Mouse (Mus musculus) liver, embryonic 11.5 days (tissue): ENCODE results near the gene Tusc2. TPM values are rescaled to one million over a fixed set of nuclear protein-coding genes. Genes with fewer than 3 reads are reported as not detected.

Experiments used
- ATAC-seq: fragments of 200-750 bp; cut with Nextera tagmentation; replicated peaks from 2 replicates; pipeline ENCODE4 v1.8.0; 2017; ENCODE audit warnings: moderate number of reproducible peaks, mild to moderate bottlenecking, moderate TSS enrichment, moderate library complexity; ENCODE audit not compliant: low FRiP score
- DNase-seq: peaks from one replicate; pipeline ENCODE4 v3.0.0-alpha.2; 2017; ENCODE audit warnings: low spot score
- H3K27ac ChIP-seq: fragments of 300-500 bp; sonication (generic); 2 replicates; pipeline ENCODE4 v1.5.1; 2014; ENCODE audit warnings: mild to moderate bottlenecking, low read depth, low read length, control low read depth
- H3K27me3 ChIP-seq: fragments of 300-500 bp; sonication (generic); replicated peaks from 2 replicates; pipeline ENCODE4 v1.6.1; 2014; ENCODE audit warnings: low read length, mixed read lengths; ENCODE audit not compliant: control insufficient read depth, insufficient read depth
- H3K36me3 ChIP-seq: fragments of 300-500 bp; sonication (generic); 2 replicates; pipeline ENCODE4 v1.6.1; 2014; ENCODE audit warnings: mild to moderate bottlenecking, low read length, moderate library complexity, mixed read lengths; ENCODE audit not compliant: control insufficient read depth, insufficient read depth
- H3K4me1 ChIP-seq: fragments of 300-500 bp; sonication (generic); replicated peaks from 2 replicates; pipeline ENCODE4 v1.6.1; 2014; ENCODE audit warnings: low read length, mixed read lengths; ENCODE audit not compliant: control insufficient read depth, insufficient read depth
- H3K4me2 ChIP-seq: fragments of 300-500 bp; sonication (generic); 2 replicates; pipeline ENCODE4 v1.6.1; 2014; ENCODE audit warnings: mild to moderate bottlenecking, control low read depth, moderate library complexity
- H3K4me3 ChIP-seq: fragments of 300-500 bp; sonication (generic); 2 replicates; pipeline ENCODE4 v1.5.1; 2014; ENCODE audit warnings: low read depth, low read length, control low read depth
- H3K9ac ChIP-seq: fragments of 300-500 bp; sonication (generic); 2 replicates; pipeline ENCODE4 v1.6.1; 2014; ENCODE audit warnings: low read depth, low read length, control low read depth
- H3K9me3 ChIP-seq: fragments of 300-500 bp; sonication (generic); 2 replicates; pipeline ENCODE4 v1.6.1; 2016; ENCODE audit warnings: low read length, inconsistent platforms, mixed read lengths; ENCODE audit not compliant: control insufficient read depth
- WGBS: fragments of 180-500 bp; shearing (Covaris S2); extraction: QIAGEN DNeasy Blood & Tissue Kit; methylation state at CpG from one replicate; pipeline ENCODE4 v1.1.7; 2014; 5-methylcytosine and 5-hydroxymethylcytosine counted together
- polyA plus RNA-seq: library from polyadenylated mRNA; unstranded; fragments of >200 nt; fragmentation: Nextera tagmentation; extraction: Ambion mirVana; gene quantifications from 2 replicates; pipeline ENCODE4 v1.2.1, GENCODE M21; 2014

Gene Tusc2
- polyA plus RNA-seq, 1 experiment from 2014 or later, result 62.7 TPM

DNA sequence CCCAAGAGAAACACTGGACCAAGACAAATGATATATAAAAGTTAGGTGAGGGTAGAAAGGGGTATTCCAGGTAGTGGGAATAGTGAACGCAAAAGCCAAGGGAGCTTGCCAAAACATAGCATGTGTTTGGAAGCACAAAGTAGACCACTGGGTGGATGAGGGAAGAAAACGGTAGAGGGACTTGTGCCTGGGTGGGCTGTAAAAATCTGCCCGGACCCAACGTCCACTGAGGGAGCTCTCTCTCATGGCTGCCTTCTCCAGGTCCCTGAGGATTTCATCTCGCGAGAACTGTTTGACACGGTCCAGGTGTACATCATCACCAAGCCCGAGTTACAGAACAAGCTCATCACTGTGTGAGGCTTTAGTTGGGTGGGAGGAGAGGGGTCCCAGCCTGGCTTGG lies 20.3 kb upstream of the Tusc2 start:
- WGBS, result 54% methylated on average over 8 of the region's 8 CpGs
- Histone ChIP-seq H3K27ac (no peak overlapping the region), H3K36me3 (peaks cover 30% of the 10 kb centered on the region), H3K4me3 (peak overlapping the region; percentile 74), H3K4me2 (peak overlapping the region; percentile 97), H3K9ac (peak overlapping the region; percentile 75), H3K4me1 (peaks cover 21% of the 10 kb centered on the region), H3K27me3 (no peaks in the 10 kb centered on the region), H3K9me3 (no peaks in the 10 kb centered on the region)
- DNase-seq (no peak), ATAC-seq (no peak)

DNA sequence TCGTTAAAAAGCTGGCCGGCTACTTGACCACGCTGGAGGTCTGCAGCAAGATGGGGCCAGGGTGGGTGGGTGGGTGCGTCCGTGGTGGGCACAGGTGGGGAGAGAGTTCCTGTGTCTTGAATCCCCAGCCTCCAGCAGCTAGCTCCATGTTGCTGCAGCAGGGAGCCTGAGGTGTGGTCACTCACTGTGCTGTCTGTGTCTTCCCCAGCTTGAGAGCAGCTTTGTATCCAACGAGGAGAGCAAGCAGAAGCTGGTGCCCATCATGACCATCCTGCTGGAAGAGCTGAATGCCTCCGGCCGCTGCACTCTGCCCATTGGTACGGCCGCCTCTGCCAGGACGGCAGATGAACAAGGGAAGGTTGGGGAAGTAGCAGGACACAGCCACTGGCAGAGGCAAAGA lies 19.8 kb upstream of the Tusc2 start:
- peaks cover 24% of the 10 kb centered on the region for H3K36me3 ChIP-seq
- H3K9me3 ChIP-seq, result no peaks in the 10 kb centered on the region
- ATAC-seq (no peak), DNase-seq (no peak)
- 0 out of 2 replicates have a peak overlapping the region, but pooled peaks have one; percentile 74 for H3K4me3 ChIP-seq
- peak overlapping the region; percentile 97; the same call in 1 of the 2 replicates for H3K4me2 ChIP-seq
- peaks cover 20% of the 10 kb centered on the region for H3K4me1 ChIP-seq
- 0 out of 2 replicates have a peak, but pooled peaks cover under 1% of the 10 kb centered on the region for H3K27me3 ChIP-seq
- H3K9ac ChIP-seq, result no peak overlapping the region
- WGBS, result 84% methylated on average over 11 of the region's 11 CpGs
- H3K27ac ChIP-seq, result no peak overlapping the region

GRCm38 (mm10) chr9:107544196-107544700 lies 18.8 kb upstream of the Tusc2 start:
- peaks cover 6% of the 10 kb centered on the region; the same call in 1 of the 2 replicates for H3K27me3 ChIP-seq
- H3K4me1 ChIP-seq, result peaks cover 20% of the 10 kb centered on the region
- H3K9ac ChIP-seq, result no peak overlapping the region
- DNase-seq (no peak), ATAC-seq (no peak)
- no peak overlapping the region for H3K4me2 ChIP-seq
- peaks cover 15% of the 10 kb centered on the region for H3K36me3 ChIP-seq
- no peak overlapping the region for H3K27ac ChIP-seq
- no peaks in the 10 kb centered on the region for H3K9me3 ChIP-seq
- WGBS, result 94% methylated on average over 17 of the region's 17 CpGs
- no peak overlapping the region for H3K4me3 ChIP-seq

DNA sequence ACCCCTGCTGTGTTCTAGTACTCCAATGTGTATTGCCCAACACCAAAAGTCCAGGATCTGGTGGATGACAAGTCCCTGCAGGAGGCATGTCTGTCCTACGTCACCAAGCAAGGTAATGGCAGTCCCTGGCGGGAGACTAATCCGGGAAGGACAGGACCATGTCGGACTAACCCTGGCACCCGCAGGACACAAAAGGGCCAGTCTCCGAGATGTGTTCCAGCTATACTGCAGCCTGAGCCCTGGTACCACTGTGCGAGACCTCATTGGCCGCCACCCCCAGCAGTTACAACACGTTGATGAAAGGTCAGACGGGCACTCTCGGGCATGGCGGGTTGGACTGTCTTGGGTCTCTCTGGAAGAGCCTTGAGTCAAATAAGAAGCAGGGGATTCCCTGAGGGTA lies 18.3 kb upstream of the Tusc2 start:
- Histone ChIP-seq H3K27me3 (peaks cover 7% of the 10 kb centered on the region; the same call in 1 of the 2 replicates), H3K4me2 (no peak overlapping the region), H3K36me3 (peaks cover 12% of the 10 kb centered on the region; the same call in 1 of the 2 replicates), H3K9ac (no peak overlapping the region), H3K4me3 (no peak overlapping the region), H3K9me3 (no peaks in the 10 kb centered on the region), H3K27ac (no peak overlapping the region), H3K4me1 (peaks cover 20% of the 10 kb centered on the region)
- DNase-seq (no peak), ATAC-seq (no peak)
- 92% methylated on average over 12 of the region's 12 CpGs for WGBS

GRCm38 (mm10) chr9:107545199-107545598 lies 17.9 kb upstream of the Tusc2 start:
- Histone ChIP-seq H3K4me3 (no peak overlapping the region), H3K27me3 (peaks cover 7% of the 10 kb centered on the region; the same call in 1 of the 2 replicates), H3K27ac (no peak overlapping the region), H3K4me2 (no peak overlapping the region), H3K36me3 (peaks cover 8% of the 10 kb centered on the region; the same call in 1 of the 2 replicates), H3K9me3 (no peaks in the 10 kb centered on the region), H3K4me1 (peaks cover 17% of the 10 kb centered on the region), H3K9ac (no peak overlapping the region)
- ATAC-seq, result no peak
- DNase-seq, result no peak
- 85% methylated on average over 10 of the region's 10 CpGs for WGBS

- DNase-seq (peak; percentile 71), ATAC-seq (no peak)
- peaks cover 8% of the 10 kb centered on the region; the same call in 1 of the 2 replicates for H3K36me3 ChIP-seq
- H3K4me3 ChIP-seq, result no peak overlapping the region
- no peak overlapping the region for H3K9ac ChIP-seq
- peaks cover 7% of the 10 kb centered on the region; the same call in 1 of the 2 replicates for H3K27me3 ChIP-seq
- H3K4me2 ChIP-seq, result no peak overlapping the region
- peaks cover 19% of the 10 kb centered on the region for H3K4me1 ChIP-seq
- H3K27ac ChIP-seq, result no peak overlapping the region
- H3K9me3 ChIP-seq, result no peaks in the 10 kb centered on the region
- 8% methylated on average over 3 of the region's 3 CpGs for WGBS
Measured at GRCm38 (mm10) chr9:107545602-107546001, 17.5 kb upstream of the Tusc2 start.

GRCm38 (mm10) chr9:107547026-107547425 lies 16.0 kb upstream of the Tusc2 start, which contains the start of gene Zmynd10:
Gene Zmynd10, plus strand, starts transcription at chr9:107547298.
- ATAC-seq (peak; percentile 70), DNase-seq (peak; percentile 81)
- Histone ChIP-seq H3K27me3 (peaks cover 7% of the 10 kb centered on the region; the same call in 1 of the 2 replicates), H3K4me1 (peaks cover 29% of the 10 kb centered on the region), H3K9me3 (no peaks in the 10 kb centered on the region), H3K27ac (no peak within 1 kb of the TSS), H3K4me2 (peak within 1 kb of the TSS; percentile 54), H3K9ac (no peak within 1 kb of the TSS), H3K36me3 (peaks cover 8% of the 10 kb centered on the region; the same call in 1 of the 2 replicates), H3K4me3 (peak within 1 kb of the TSS; percentile 18; the same call in 1 of the 2 replicates)
- 5% methylated on average over 20 of the region's 20 CpGs for WGBS

GRCm38 (mm10) chr9:107547957-107548356 lies 15.1 kb upstream of the Tusc2 start:
- Histone ChIP-seq H3K4me2 (no peak overlapping the region), H3K27ac (no peak overlapping the region), H3K9me3 (no peaks in the 10 kb centered on the region), H3K4me1 (peaks cover 33% of the 10 kb centered on the region), H3K27me3 (peaks cover 7% of the 10 kb centered on the region; the same call in 1 of the 2 replicates), H3K4me3 (no peak overlapping the region; the same call in 1 of the 2 replicates), H3K36me3 (peaks cover 8% of the 10 kb centered on the region; the same call in 1 of the 2 replicates), H3K9ac (no peak overlapping the region)
- ATAC-seq (no peak), DNase-seq (no peak)
- WGBS, result 75% methylated on average over 5 of the region's 5 CpGs

- Histone ChIP-seq H3K4me3 (no peak overlapping the region), H3K4me1 (peaks cover 42% of the 10 kb centered on the region), H3K27me3 (peaks cover 7% of the 10 kb centered on the region; the same call in 1 of the 2 replicates), H3K27ac (no peak overlapping the region), H3K36me3 (peaks cover 8% of the 10 kb centered on the region; the same call in 1 of the 2 replicates), H3K9ac (no peak overlapping the region), H3K9me3 (no peaks in the 10 kb centered on the region), H3K4me2 (no peak overlapping the region)
- ATAC-seq, result no peak
- DNase-seq, result no peak
- WGBS, result 87% methylated on average over 10 of the region's 10 CpGs
Measured at GRCm38 (mm10) chr9:107548820-107549219, 14.2 kb upstream of the Tusc2 start.
